Mouse (Mus musculus) G1E (cell line): Measurements from ENCODE around the gene Pmf1.
"Not testable (repeated sequence)": the region's sequence is repeated elsewhere in the genome, so short reads cannot be mapped to it uniquely, and the experiment has no call there.

Experiments used
- CTCF ChIP-seq: IDR thresholded peaks from 2 replicates; pipeline ENCODE4 v1.5.1; 2012; ENCODE audit warnings: low read depth, low read length, inconsistent platforms, mixed read lengths
- GATA1 ChIP-seq: IDR thresholded peaks from 2 replicates; pipeline ENCODE4 v1.6.1; 2012; ENCODE audit warnings: borderline replicate concordance, low read length, inconsistent platforms, mixed read lengths
- TAL1 ChIP-seq: conservative IDR thresholded peaks from 2 replicates; pipeline ENCODE4 v1.6.1; 2012; ENCODE audit warnings: low read depth, low read length, inconsistent platforms, mixed read lengths

GRCm38 (mm10) chr3:88428639-88429038 is 18.5 kb upstream of the Pmf1 start:
- TF ChIP-seq CTCF, GATA1, TAL1: not testable (repeated sequence)
